Mouse (Mus musculus) embryonic facial prominence, embryonic 11.5 days (tissue): ENCODE measurements around the gene Ntn5. TPM values are rescaled to one million over a fixed set of nuclear protein-coding genes. Genes with fewer than 3 reads are reported as not detected.
"Not testable (repeated sequence)": the region's sequence is repeated elsewhere in the genome, so short reads cannot be mapped to it uniquely, and the experiment has no call there.

Source experiments
- ATAC-seq: fragments of 200-750 bp; cut with Nextera tagmentation; replicated peaks from 2 replicates; pipeline ENCODE4 v1.8.0; 2017; ENCODE audit warnings: low read depth; ENCODE audit not compliant: insufficient number of reproducible peaks, low FRiP score, low TSS enrichment
- DNase-seq: peaks from one replicate; pipeline ENCODE4 v3.0.0-alpha.2; 2015; ENCODE audit warnings: low spot score
- H3K27ac ChIP-seq: fragments of 300-500 bp; sonication (generic); replicated peaks from 2 replicates; pipeline ENCODE4 v1.5.1; 2014; ENCODE audit warnings: mild to moderate bottlenecking, low read depth, low read length, control low read depth
- H3K27me3 ChIP-seq: fragments of 300-500 bp; sonication (generic); 2 replicates; pipeline ENCODE4 v1.6.1; 2014; ENCODE audit warnings: mild to moderate bottlenecking, low read length, moderate library complexity, mixed read lengths; ENCODE audit not compliant: control insufficient read depth, insufficient read depth
- H3K36me3 ChIP-seq: fragments of 300-500 bp; sonication (generic); replicated peaks from 2 replicates; pipeline ENCODE4 v1.6.1; 2014; ENCODE audit warnings: low read depth, mild to moderate bottlenecking, low read length, moderate library complexity, mixed read lengths; ENCODE audit not compliant: control insufficient read depth, insufficient read depth
- H3K4me1 ChIP-seq: fragments of 300-500 bp; sonication (generic); 2 replicates; pipeline ENCODE4 v1.6.1; 2014; ENCODE audit warnings: low read length, mixed read lengths; ENCODE audit not compliant: control insufficient read depth, insufficient read depth
- H3K4me2 ChIP-seq: fragments of 300-500 bp; sonication (generic); 2 replicates; pipeline ENCODE4 v1.6.1; 2014; ENCODE audit warnings: low read depth, mild to moderate bottlenecking, control low read depth, low read length, moderate library complexity
- H3K4me3 ChIP-seq: fragments of 300-500 bp; sonication (generic); 2 replicates; pipeline ENCODE4 v1.5.1; 2014; ENCODE audit warnings: low read depth, low read length, control low read depth
- H3K9ac ChIP-seq: fragments of 300-500 bp; sonication (generic); replicated peaks from 2 replicates; pipeline ENCODE4 v1.6.1; 2014; ENCODE audit warnings: mild to moderate bottlenecking, control low read depth, low read length
- H3K9me3 ChIP-seq: fragments of 300-500 bp; sonication (generic); replicated peaks from 2 replicates; pipeline ENCODE4 v1.6.1; 2016; ENCODE audit warnings: mild to moderate bottlenecking, low read length, inconsistent platforms, mixed read lengths; ENCODE audit not compliant: control insufficient read depth
- WGBS: fragments of 180-500 bp; shearing (Covaris S2); extraction: QIAGEN DNeasy Blood & Tissue Kit; methylation state at CpG from one replicate; pipeline ENCODE4 v1.1.7; 2014; 5-methylcytosine and 5-hydroxymethylcytosine counted together
- polyA plus RNA-seq: library from polyadenylated mRNA; unstranded; fragments of >200 nt; fragmentation: Nextera tagmentation; extraction: Ambion mirVana; gene quantifications from 2 replicates; pipeline ENCODE4 v1.2.1, GENCODE M21; 2014

Gene Ntn5
- polyA plus RNA-seq, 1 experiment from 2014 or later: 0.25 TPM

- H3K4me2 ChIP-seq: no peak overlapping the region
These were observed 38.2 kb upstream of the Ntn5 start for GRCm38 (mm10) chr7:45645591-45645971.

GRCm38 (mm10) chr7:45646671-45647070 is 37.2 kb upstream of the Ntn5 start:
- H3K36me3 ChIP-seq: no peaks in the 10 kb centered on the region
- H3K9me3 ChIP-seq: no peaks in the 10 kb centered on the region
- DNase-seq (no peak), ATAC-seq (no peak)
- 79% methylated on average over 4 of the region's 4 CpGs for WGBS
- H3K4me1 ChIP-seq: no peaks in the 10 kb centered on the region; the same call in 1 of the 2 replicates
- H3K4me2 ChIP-seq: no peak overlapping the region
- no peak overlapping the region for H3K9ac ChIP-seq
- H3K27ac ChIP-seq: no peak overlapping the region
- H3K4me3 ChIP-seq: no peak overlapping the region
- no peaks in the 10 kb centered on the region for H3K27me3 ChIP-seq

More at GRCm38 (mm10) chr7:45645591-45645971, 38.2 kb upstream of the Ntn5 start:
- DNase-seq (no peak), ATAC-seq (no peak)
- Histone ChIP-seq H3K27me3 (no peaks in the 10 kb centered on the region), H3K36me3 (no peaks in the 10 kb centered on the region), H3K4me1 (no peaks in the 10 kb centered on the region; the same call in 1 of the 2 replicates), H3K4me3 (no peak overlapping the region), H3K9ac (no peak overlapping the region), H3K9me3 (no peaks in the 10 kb centered on the region), H3K27ac (no peak overlapping the region)
- WGBS: 83% methylated on average over 7 of the region's 7 CpGs

- Histone ChIP-seq H3K4me2 (no peak overlapping the region), H3K36me3 (no peaks in the 10 kb centered on the region), H3K4me3 (no peak overlapping the region), H3K9me3 (no peaks in the 10 kb centered on the region), H3K4me1 (no peaks in the 10 kb centered on the region; the same call in 1 of the 2 replicates), H3K9ac (no peak overlapping the region), H3K27ac (no peak overlapping the region), H3K27me3 (no peaks in the 10 kb centered on the region)
- ATAC-seq (no peak), DNase-seq (no peak)
- WGBS: 85% methylated on average over 8 of the region's 8 CpGs
These were observed 34.5 kb upstream of the Ntn5 start for GRCm38 (mm10) chr7:45649351-45649750.

- H3K9ac ChIP-seq, H3K4me1 ChIP-seq, DNase-seq, H3K4me3 ChIP-seq, H3K9me3 ChIP-seq, H3K36me3 ChIP-seq, H3K4me2 ChIP-seq, ATAC-seq, H3K27ac ChIP-seq, H3K27me3 ChIP-seq: not testable (repeated sequence)
- WGBS: 95% methylated on average over 19 of the region's 20 CpGs
These were observed 33.3 kb upstream of the Ntn5 start for GRCm38 (mm10) chr7:45650484-45650883.

GRCm38 (mm10) chr7:45654424-45655047 is 29.3 kb upstream of the Ntn5 start:
- no peak overlapping the region for H3K4me3 ChIP-seq
- ATAC-seq: peak; percentile 37; the same call in 1 of the 2 replicates
- H3K9me3 ChIP-seq: no peaks in the 10 kb centered on the region
- H3K36me3 ChIP-seq: no peaks in the 10 kb centered on the region
- H3K4me1 ChIP-seq: no peaks in the 10 kb centered on the region
- H3K27me3 ChIP-seq: no peaks in the 10 kb centered on the region
- no peak overlapping the region for H3K27ac ChIP-seq
- 0 out of 2 replicates have a peak overlapping the region, but pooled peaks have one; percentile 14 for H3K4me2 ChIP-seq
- WGBS: 30% methylated on average over 17 of the region's 17 CpGs
- DNase-seq: peak; percentile 41
- H3K9ac ChIP-seq: no peak overlapping the region

- no peak overlapping the region for H3K4me3 ChIP-seq
- no peak overlapping the region for H3K4me2 ChIP-seq
- H3K4me1 ChIP-seq: no peaks in the 10 kb centered on the region
- H3K27ac ChIP-seq: no peak overlapping the region
- ATAC-seq (no peak), DNase-seq (no peak)
- H3K36me3 ChIP-seq: no peaks in the 10 kb centered on the region
- no peaks in the 10 kb centered on the region for H3K27me3 ChIP-seq
- no peaks in the 10 kb centered on the region for H3K9me3 ChIP-seq
- no peak overlapping the region for H3K9ac ChIP-seq
- 84% methylated on average over 11 of the region's 11 CpGs for WGBS
These were observed 22.9 kb upstream of the Ntn5 start for GRCm38 (mm10) chr7:45660746-45661478.

GRCm38 (mm10) chr7:45661702-45662101 is 22.1 kb upstream of the Ntn5 start:
- H3K27me3 ChIP-seq, H3K4me1 ChIP-seq, H3K9me3 ChIP-seq, H3K9ac ChIP-seq, H3K27ac ChIP-seq, H3K4me2 ChIP-seq, H3K4me3 ChIP-seq, ATAC-seq, H3K36me3 ChIP-seq, DNase-seq: not testable (repeated sequence)
- 90% methylated on average over 6 of the region's 6 CpGs for WGBS
